Mouse (Mus musculus): Measurements from ENCODE around the gene Cdkn2d.

DNA sequence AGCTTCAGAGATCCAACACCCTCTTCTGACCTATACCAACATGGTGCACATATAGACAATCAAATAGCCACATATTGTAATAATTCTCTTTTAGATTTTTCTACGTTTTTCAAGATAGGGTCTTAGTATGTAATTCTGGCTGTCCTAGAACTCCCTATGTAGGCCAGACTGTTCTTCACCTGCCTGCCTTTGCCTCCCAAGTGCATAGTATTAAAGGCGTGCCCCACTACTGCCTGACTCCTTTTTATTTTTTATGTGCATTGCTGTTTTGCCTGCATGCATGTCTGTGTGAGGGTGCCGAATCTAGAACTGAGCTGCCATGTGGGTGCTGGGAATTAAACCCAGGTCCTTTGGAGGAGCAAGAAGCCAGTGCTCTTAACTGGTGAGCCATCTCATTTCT is 1.1 kb upstream of the Cdkn2d start:
- TF ChIP-seq CTCF (IDR thresholded peaks at IDR 0.05; ENCODE audit: low read depth) (no peak), EP300 (IDR thresholded peaks at IDR 0.05; ENCODE audit: low read depth) (no peak)

Measured in liver, postnatal 0 days (tissue).